Mouse (Mus musculus) 3134 (cell line): Measurements from ENCODE around the gene Cacna2d2.
"Not testable (repeated sequence)": the region's sequence is repeated elsewhere in the genome, so short reads cannot be mapped to it uniquely, and the experiment has no call there.

ENCODE experiments used
- DNase-seq: peaks from one replicate; pipeline ENCODE4 v3.0.0-alpha.2; 2011; ENCODE audit warnings: low spot score; ENCODE audit not compliant: insufficient read length; ENCODE audit errors: extremely low read depth

Gene Cacna2d2

GRCm38 (mm10) chr9:107573774-107574173 is 174.4 kb downstream of the Cacna2d2 start:
- DNase-seq: not testable (repeated sequence)

GRCm38 (mm10) chr9:107575579-107576356 is 176.4 kb downstream of the Cacna2d2 start:
- DNase-seq: no peak

- peak; percentile 84 for DNase-seq
Measured at GRCm38 (mm10) chr9:107576357-107577107, 177.1 kb downstream of the Cacna2d2 start, which contains the start of gene Hyal1. Hyal1 (plus strand) TSS chr9:107576927.

- DNase-seq: no peak
Measured at GRCm38 (mm10) chr9:107577871-107578270, 178.5 kb downstream of the Cacna2d2 start.

GRCm38 (mm10) chr9:107578587-107578986 is 179.2 kb downstream of the Cacna2d2 start, which contains the start of gene Naa80:
Naa80 (plus strand) TSS chr9:107578887.
- no peak for DNase-seq
